Mouse (Mus musculus) forebrain, embryonic 13.5 days (tissue): ENCODE results near the gene Mrpl30. TPM values are rescaled to one million over a fixed set of nuclear protein-coding genes. Genes with fewer than 3 reads are reported as not detected.

Experiments
- ATAC-seq: fragments of 200-750 bp; cut with Nextera tagmentation; 2 replicates; pipeline ENCODE4 v1.8.0; 2017
- H3K27ac ChIP-seq: fragments of 300-500 bp; sonication (generic); 2 replicates; pipeline ENCODE4 v1.5.1; 2015; ENCODE audit warnings: inconsistent platforms, mild to moderate bottlenecking, moderate library complexity
- H3K27me3 ChIP-seq: fragments of 300-500 bp; sonication (generic); 2 replicates; pipeline ENCODE4 v1.6.1; 2015; ENCODE audit warnings: mild to moderate bottlenecking, inconsistent platforms
- H3K36me3 ChIP-seq: fragments of 300-500 bp; sonication (generic); 2 replicates; pipeline ENCODE4 v1.6.1; 2015; ENCODE audit warnings: mild to moderate bottlenecking, inconsistent platforms; ENCODE audit not compliant: poor library complexity, severe bottlenecking
- H3K4me1 ChIP-seq: fragments of 300-500 bp; sonication (generic); 2 replicates; pipeline ENCODE4 v1.6.1; 2015; ENCODE audit warnings: inconsistent platforms
- H3K4me2 ChIP-seq: fragments of 300-500 bp; sonication (generic); 2 replicates; pipeline ENCODE4 v1.6.1; 2015; ENCODE audit warnings: inconsistent platforms, mild to moderate bottlenecking, moderate library complexity
- H3K4me3 ChIP-seq: fragments of 300-500 bp; sonication (generic); 2 replicates; pipeline ENCODE4 v1.5.1; 2015; ENCODE audit warnings: mild to moderate bottlenecking, inconsistent platforms
- H3K9ac ChIP-seq: fragments of 300-500 bp; sonication (generic); 2 replicates; pipeline ENCODE4 v1.6.1; 2015; ENCODE audit warnings: mild to moderate bottlenecking, inconsistent platforms
- H3K9me3 ChIP-seq: fragments of 300-500 bp; sonication (generic); replicated peaks from 2 replicates; pipeline ENCODE4 v1.6.1; 2016; ENCODE audit warnings: inconsistent platforms
- WGBS: fragments of 180-500 bp; shearing (Covaris S2); methylation state at CpG from one replicate; pipeline ENCODE4 v1.1.7; 2015; 5-methylcytosine and 5-hydroxymethylcytosine counted together
- polyA plus RNA-seq: library from polyadenylated mRNA; unstranded; fragments of >200 nt; fragmentation: Nextera tagmentation; extraction: Ambion mirVana; gene quantifications from 2 replicates; pipeline ENCODE4 v1.2.1, GENCODE M21; 2015

Gene Mrpl30
- 249 and 253 TPM in 2 replicates for polyA plus RNA-seq

DNA sequence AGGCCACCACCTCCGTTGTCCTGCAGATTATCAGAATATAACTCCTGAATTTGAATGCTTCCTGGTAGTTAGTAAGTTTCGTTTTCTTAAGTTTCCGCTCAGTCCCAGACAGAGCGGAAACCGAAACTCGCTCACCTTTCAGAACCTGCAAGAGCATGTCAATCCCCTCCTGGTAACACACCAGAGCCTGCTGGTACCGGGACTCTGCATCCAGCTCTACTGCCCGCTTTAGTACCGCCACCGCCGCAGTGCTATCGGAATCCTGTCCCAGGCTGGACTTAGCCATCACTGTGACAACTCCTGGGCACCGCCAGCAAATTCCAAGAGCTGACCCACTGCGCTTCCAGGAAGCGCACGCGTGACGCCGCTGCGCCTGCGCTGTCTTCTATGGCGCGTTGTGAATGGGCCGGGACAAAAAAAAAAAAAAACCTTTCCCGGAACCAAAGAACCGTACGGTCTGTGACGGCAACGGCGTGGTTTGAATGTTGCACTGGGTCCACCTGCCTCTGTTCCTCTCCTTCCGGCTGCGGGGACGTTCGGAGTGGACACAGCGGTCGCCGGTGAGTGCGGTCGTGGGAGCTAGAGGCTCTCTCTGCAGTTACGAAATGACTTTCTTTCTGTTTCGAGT, at the start of gene Mrpl30, which contains the start of gene Mitd1:
TSS of gene Mrpl30 (plus strand) at position 453 of the 628 bp plus-strand sequence.
TSS of gene Mitd1 (minus strand) at position 387 of the 628 bp plus-strand sequence.
- Histone ChIP-seq H3K9me3 (no peaks in the 10 kb centered on the region), H3K36me3 (peaks cover 15% of the 10 kb centered on the region), H3K9ac (peak within 1 kb of the TSS; percentile 76), H3K27ac (no peak within 1 kb of the TSS; the same call in 1 of the 2 replicates), H3K4me3 (peak within 1 kb of the TSS; percentile 65), H3K4me1 (peaks cover 26% of the 10 kb centered on the region), H3K4me2 (peak within 1 kb of the TSS; percentile 83), H3K27me3 (no peaks in the 10 kb centered on the region)
- ATAC-seq, result peak; percentile 95
- WGBS, result under 1% methylated on average over 41 of the region's 41 CpGs

DNA sequence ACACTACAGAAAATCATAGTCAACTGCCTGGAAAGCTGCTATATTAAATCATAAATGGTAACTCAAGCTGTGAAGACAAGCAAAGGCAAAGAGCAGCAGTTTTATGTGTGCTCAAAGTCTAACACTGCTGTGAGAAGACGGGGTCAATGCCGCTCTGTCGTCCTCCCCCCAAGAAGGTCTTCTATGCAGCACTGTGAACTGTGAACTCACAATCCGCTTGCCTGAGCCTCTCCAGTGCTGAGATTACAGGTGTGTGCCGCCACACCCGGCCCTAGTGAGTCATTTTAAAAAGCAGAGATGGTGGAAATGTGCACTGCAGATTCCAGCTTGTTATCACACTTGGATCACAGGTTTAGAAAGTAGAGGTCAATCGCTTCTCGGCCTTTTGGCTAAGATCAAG, 43.4 kb upstream of the Mrpl30 start:
- Histone ChIP-seq H3K4me1 (no peaks in the 10 kb centered on the region), H3K36me3 (no peaks in the 10 kb centered on the region), H3K4me2 (no peak overlapping the region), H3K9ac (no peak overlapping the region), H3K4me3 (no peak overlapping the region), H3K27ac (no peak overlapping the region), H3K9me3 (no peaks in the 10 kb centered on the region), H3K27me3 (no peaks in the 10 kb centered on the region)
- ATAC-seq, result no peak
- WGBS, result 85% methylated on average over 8 of the region's 8 CpGs

DNA sequence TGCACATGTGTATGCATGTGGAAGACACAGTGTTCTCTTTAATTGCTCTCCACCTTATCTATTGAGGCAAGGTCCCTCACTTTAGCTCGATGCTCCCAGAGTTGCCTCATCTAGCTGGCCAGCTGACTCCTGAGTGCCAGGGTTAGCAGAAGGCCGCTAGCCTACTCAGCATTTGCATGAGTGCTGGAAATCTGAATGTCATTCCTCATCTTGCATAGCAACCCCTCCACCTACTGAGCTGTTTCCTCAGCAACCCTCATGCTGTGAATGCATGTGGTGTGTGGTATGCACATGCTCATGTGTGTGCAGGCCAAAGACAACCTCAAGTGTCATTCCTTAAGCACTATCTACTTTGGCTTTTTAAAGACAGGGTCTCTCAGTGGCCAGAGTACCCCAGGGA, 39.6 kb upstream of the Mrpl30 start:
- WGBS, result 67% methylated on average over 2 of the region's 2 CpGs

DNA sequence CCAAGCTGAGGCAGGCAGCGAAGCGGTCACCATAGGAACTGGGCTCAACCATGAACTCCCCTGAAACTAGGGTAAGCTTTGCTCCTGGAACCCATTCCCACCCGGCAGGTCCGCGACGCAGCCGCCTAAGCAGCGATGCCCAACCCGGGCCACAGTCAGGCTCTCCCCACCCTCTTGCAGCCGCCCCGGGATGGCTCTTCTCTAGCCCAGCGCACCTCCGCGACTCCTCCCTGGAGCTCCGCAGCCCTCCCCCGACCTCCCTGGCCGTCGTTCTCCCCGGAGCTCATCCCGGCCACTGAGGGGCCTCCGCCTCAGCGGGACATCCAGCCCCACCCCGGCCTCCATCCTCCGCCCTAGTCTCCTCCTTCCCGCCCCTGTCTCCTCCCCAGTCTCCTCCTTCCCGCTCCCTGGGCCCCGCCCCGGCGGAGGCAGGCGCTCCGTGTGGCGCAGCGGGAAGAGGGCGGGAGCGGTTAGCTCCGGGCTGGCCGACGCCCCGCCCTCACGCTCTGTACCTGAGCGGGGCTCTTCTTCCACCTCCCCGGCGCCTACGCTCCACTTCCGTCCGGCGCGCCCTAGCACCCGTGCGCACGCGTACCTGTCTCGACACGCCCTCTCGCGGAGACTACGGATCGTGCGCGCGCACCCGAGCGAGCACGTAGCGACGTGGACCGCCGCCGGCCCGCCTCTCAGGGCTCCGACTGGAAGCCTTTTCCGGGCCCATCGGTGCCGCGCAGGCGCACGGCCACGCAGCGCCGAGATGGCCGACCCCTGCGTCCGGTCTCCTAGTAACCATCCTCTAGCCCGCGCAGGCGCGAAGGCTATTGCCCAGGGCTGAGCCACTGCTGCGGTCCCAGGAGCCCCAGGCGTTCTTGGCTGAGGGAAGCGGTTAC, 25.5 kb upstream of the Mrpl30 start:
- peak; percentile 98 for ATAC-seq
- Histone ChIP-seq H3K27me3 (peaks cover 8% of the 10 kb centered on the region), H3K4me1 (peaks cover 12% of the 10 kb centered on the region; the same call in 1 of the 2 replicates), H3K9me3 (no peaks in the 10 kb centered on the region), H3K9ac (peak overlapping the region; percentile 82), H3K27ac (peak overlapping the region; percentile 85), H3K36me3 (no peaks in the 10 kb centered on the region), H3K4me3 (peak overlapping the region; percentile 66), H3K4me2 (peak overlapping the region; percentile 68)
- under 1% methylated on average over 88 of the region's 90 CpGs for WGBS

More for the DNA sequence above, 39.6 kb upstream of the Mrpl30 start:
- Histone ChIP-seq H3K27ac (no peak overlapping the region), H3K9ac (no peak overlapping the region), H3K4me3 (no peak overlapping the region), H3K4me1 (no peaks in the 10 kb centered on the region), H3K9me3 (no peaks in the 10 kb centered on the region), H3K4me2 (no peak overlapping the region), H3K36me3 (peaks cover 18% of the 10 kb centered on the region), H3K27me3 (no peaks in the 10 kb centered on the region)
- ATAC-seq, result no peak

DNA sequence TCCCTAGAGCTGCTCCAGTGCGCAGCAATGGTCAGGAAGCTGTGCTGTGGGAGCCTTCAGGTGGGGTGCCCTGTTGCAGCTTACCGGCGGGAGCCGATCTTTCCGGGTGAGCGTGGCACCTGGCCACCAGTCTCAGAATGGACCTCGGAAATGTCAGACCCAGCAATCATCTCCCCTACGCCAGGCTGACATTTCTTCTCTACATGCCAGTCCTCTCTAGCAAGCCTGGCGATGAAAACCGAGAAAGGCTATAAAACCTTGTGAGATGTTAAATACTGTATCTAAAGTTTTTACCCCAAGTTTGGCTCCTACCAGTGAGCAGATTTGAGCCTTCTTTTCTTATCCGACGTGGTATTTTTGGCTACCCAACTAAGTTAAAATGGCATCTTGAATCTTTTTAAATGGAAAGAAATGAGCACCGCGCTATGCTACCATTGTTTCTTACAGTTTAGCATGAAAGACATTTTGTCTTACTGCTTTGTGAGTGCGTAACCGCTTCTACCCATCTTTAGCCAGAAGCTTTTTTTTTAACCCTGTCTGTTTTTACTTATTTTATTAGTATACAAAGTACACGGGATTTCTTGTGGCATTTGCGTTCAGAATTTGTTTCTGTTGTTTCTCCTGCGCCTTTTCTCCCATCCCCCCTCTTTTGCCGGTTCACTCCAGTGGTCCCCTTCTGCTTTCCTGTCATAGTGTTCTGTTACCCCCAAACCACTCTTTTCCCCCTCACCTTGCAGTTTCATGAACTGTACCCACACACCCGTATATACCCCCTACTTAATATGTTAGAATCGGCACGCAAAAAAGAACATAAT, 24.7 kb upstream of the Mrpl30 start:
- no peak for ATAC-seq
- Histone ChIP-seq H3K4me3 (peak overlapping the region; percentile 66), H3K27me3 (peaks cover 8% of the 10 kb centered on the region), H3K9ac (peak overlapping the region; percentile 82), H3K4me2 (peak overlapping the region; percentile 68), H3K27ac (peak overlapping the region; percentile 85), H3K4me1 (peaks cover 12% of the 10 kb centered on the region; the same call in 1 of the 2 replicates), H3K36me3 (no peaks in the 10 kb centered on the region), H3K9me3 (no peaks in the 10 kb centered on the region)
- 11% methylated on average over 23 of the region's 23 CpGs for WGBS

DNA sequence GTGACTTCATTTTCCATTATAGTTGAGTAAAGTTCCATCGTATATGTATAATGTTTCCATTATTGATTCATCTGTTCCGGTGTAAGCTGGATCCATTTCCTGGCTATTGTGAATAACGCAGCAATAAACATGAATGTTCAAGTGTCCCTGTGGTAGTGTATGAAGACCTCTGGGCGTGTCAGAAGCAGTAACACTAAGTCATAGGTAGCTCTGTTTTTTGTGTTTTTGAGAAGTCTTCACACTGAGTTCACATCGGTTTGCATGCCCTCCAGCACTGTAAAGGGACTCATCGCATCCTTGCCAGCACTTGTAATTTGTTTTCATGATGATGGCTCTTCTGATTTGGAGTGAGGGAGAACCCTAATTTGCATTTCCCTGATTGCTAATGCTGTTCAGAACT, 24.0 kb upstream of the Mrpl30 start, which contains the start of gene Tsga10:
TSS of gene Tsga10 (minus strand) at position 144 of the 400 bp plus-strand sequence.
- Histone ChIP-seq H3K9ac (peak within 1 kb of the TSS; percentile 82), H3K4me2 (peak within 1 kb of the TSS; percentile 68), H3K4me1 (peaks cover 12% of the 10 kb centered on the region; the same call in 1 of the 2 replicates), H3K36me3 (no peaks in the 10 kb centered on the region), H3K27me3 (peaks cover 8% of the 10 kb centered on the region), H3K4me3 (peak within 1 kb of the TSS; percentile 66), H3K9me3 (no peaks in the 10 kb centered on the region), H3K27ac (peak within 1 kb of the TSS; percentile 85)
- no peak for ATAC-seq
- 83% methylated on average over 6 of the region's 6 CpGs for WGBS

DNA sequence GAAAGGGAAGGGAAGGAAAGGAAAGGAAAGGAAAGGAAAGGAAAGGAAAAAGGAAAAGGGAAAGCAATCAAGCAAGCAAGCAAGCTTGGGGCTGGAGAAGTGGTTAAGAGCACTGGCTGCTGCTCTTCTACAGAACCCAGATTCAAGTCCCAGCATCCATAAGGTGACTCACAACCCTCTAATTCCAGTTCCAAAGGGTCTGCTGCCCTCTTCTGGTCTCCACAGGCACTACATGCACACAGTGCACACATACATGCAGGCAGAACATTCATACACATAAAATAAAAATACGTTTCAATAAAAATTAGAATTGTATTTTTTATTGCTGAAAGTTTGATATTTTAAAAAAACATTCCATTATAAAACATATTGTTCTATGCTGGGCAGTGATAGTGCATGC, 23.2 kb upstream of the Mrpl30 start:
- ATAC-seq, result no peak
- peaks cover 8% of the 10 kb centered on the region for H3K27me3 ChIP-seq
- no peak overlapping the region for H3K27ac ChIP-seq
- no peak overlapping the region for H3K4me3 ChIP-seq
- no peak overlapping the region for H3K4me2 ChIP-seq
- H3K4me1 ChIP-seq, result peaks cover 16% of the 10 kb centered on the region
- H3K9ac ChIP-seq, result no peak overlapping the region
- WGBS, result 73% methylated on average over 1 of the region's 1 CpGs
- H3K9me3 ChIP-seq, result no peaks in the 10 kb centered on the region
- no peaks in the 10 kb centered on the region for H3K36me3 ChIP-seq

DNA sequence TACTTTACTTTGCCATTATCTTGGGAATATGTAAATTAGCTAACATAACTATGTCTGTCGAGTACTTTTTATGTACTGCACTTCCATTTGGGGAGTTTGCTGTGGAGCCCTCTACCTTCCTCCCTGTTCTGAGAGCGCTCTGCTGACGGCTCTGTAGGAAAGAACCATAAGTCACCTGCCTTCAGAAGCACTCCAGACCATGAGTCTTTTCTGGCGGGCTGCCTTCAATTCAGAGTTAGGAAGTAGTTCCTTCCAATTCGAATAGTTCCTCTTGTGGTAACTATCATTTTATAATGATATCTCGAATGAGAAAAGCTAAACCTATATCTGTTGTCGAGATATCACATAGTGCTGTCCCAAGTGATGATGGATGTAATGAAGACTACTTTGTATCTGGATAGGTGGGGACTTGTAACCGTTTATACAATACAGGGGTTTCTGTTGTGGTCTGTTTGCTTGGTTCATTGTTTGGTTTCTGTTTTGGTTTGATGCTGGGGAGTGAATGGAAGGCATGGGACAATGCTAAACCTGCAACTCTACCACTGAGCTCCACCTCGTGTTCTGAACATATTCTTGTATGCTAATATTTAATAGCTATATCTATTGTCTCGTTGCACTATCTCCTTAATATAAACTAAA, 22.5 kb upstream of the Mrpl30 start:
- Histone ChIP-seq H3K36me3 (no peaks in the 10 kb centered on the region), H3K4me3 (no peak overlapping the region), H3K27me3 (peaks cover 8% of the 10 kb centered on the region), H3K27ac (no peak overlapping the region), H3K9me3 (no peaks in the 10 kb centered on the region), H3K4me2 (no peak overlapping the region), H3K4me1 (peaks cover 19% of the 10 kb centered on the region), H3K9ac (no peak overlapping the region)
- 74% methylated on average over 10 of the region's 10 CpGs for WGBS
- no peak for ATAC-seq

DNA sequence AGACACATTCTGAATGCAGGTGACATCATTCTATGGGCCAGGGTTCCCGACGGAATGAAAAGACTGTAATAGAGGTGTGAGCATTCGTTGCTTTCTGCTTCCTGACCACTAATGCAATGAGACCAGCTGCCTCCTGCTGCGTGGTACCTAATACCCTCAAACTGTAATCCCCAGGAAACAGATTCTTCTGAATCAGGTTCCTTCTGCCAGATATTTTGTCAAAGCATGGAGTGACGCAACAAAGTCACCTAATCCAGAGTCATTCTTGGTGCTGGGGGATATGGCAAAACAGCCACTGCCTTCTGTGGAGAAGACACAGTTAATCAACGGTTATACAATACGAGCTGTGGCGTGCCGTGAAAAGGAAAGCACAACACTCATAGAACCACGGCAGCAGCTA, 21.6 kb upstream of the Mrpl30 start:
- peaks cover 23% of the 10 kb centered on the region for H3K4me1 ChIP-seq
- H3K27ac ChIP-seq, result no peak overlapping the region
- no peaks in the 10 kb centered on the region for H3K36me3 ChIP-seq
- H3K4me3 ChIP-seq, result no peak overlapping the region
- WGBS, result 65% methylated on average over 10 of the region's 10 CpGs
- H3K9ac ChIP-seq, result no peak overlapping the region
- H3K27me3 ChIP-seq, result peaks cover 8% of the 10 kb centered on the region
- H3K9me3 ChIP-seq, result no peaks in the 10 kb centered on the region
- no peak for ATAC-seq
- H3K4me2 ChIP-seq, result no peak overlapping the region

DNA sequence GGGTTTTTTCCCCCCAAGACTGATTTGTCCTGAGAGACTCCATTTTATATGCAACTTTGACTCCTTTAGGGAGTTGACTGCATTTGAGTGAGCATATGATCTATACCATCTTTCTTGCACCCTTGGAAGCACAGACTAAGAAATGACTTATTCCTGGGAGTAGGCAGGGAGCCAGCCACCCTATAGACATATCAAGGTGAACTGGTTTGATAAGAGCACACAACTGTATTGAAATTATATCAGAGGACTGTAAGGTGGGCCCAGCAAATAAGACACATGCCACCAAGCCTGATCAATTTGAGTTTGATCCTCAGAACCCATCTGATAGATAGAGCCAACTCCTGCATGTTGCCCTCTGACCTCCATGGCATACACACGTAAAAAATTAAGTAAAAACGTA, 20.9 kb upstream of the Mrpl30 start:
- no peak for ATAC-seq

DNA sequence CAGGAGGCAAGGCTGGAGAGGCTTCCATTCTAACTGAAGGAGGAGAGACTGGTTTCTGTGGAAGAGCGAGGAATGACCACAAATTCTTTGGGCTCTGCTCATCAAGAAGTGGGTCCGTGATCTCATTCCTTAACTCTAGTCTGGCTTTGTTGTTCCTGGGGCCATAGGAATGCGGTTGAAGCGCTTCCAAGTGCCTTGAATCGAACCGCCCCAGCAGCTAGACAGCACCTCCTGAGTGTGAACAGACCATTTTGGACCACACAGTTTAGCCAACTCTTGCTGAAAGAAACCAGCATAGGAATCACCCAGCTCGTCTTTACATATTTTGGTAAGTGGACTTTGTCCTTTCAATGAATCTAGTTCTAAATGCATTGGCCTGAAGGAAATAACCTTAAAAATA, 18.6 kb upstream of the Mrpl30 start, which contains the start of gene Lipt1:
TSS of gene Lipt1 (plus strand) at position 35 of the 400 bp plus-strand sequence.
- ATAC-seq, result peak; percentile 67
- peak within 1 kb of the TSS; percentile 48 for H3K4me3 ChIP-seq
- peaks cover 2% of the 10 kb centered on the region; the same call in 1 of the 2 replicates for H3K9me3 ChIP-seq
- H3K4me2 ChIP-seq, result peak within 1 kb of the TSS; percentile 65
- H3K27me3 ChIP-seq, result peaks cover 8% of the 10 kb centered on the region
- peak within 1 kb of the TSS; percentile 44 for H3K27ac ChIP-seq
- peaks cover 20% of the 10 kb centered on the region for H3K36me3 ChIP-seq
- peaks cover 11% of the 10 kb centered on the region for H3K4me1 ChIP-seq
- WGBS, result 5% methylated on average over 7 of the region's 7 CpGs
- H3K9ac ChIP-seq, result peak within 1 kb of the TSS; percentile 43

More for the DNA sequence above, 20.9 kb upstream of the Mrpl30 start:
- Histone ChIP-seq H3K9ac (no peak overlapping the region), H3K4me1 (peaks cover 19% of the 10 kb centered on the region), H3K36me3 (no peaks in the 10 kb centered on the region), H3K4me2 (no peak overlapping the region), H3K9me3 (no peaks in the 10 kb centered on the region), H3K27me3 (peaks cover 8% of the 10 kb centered on the region), H3K27ac (no peak overlapping the region), H3K4me3 (no peak overlapping the region)
- WGBS, result 54% methylated on average over 2 of the region's 2 CpGs
